Mouse (Mus musculus) megakaryocyte-erythroid progenitor cell, adult 5 weeks (primary cell): Measurements from ENCODE around the gene Syt8. TPM values are rescaled to one million over a fixed set of nuclear protein-coding genes. Genes with fewer than 3 reads are reported as not detected.

ENCODE experiments used
- polyA plus RNA-seq: library from polyadenylated mRNA; stranded (reverse); fragments of >175 nt; gene quantifications from 2 replicates; pipeline ENCODE4 v1.2.3, GENCODE M21; 2012

Gene Syt8
- not detected in 2 replicates for polyA plus RNA-seq

DNA sequence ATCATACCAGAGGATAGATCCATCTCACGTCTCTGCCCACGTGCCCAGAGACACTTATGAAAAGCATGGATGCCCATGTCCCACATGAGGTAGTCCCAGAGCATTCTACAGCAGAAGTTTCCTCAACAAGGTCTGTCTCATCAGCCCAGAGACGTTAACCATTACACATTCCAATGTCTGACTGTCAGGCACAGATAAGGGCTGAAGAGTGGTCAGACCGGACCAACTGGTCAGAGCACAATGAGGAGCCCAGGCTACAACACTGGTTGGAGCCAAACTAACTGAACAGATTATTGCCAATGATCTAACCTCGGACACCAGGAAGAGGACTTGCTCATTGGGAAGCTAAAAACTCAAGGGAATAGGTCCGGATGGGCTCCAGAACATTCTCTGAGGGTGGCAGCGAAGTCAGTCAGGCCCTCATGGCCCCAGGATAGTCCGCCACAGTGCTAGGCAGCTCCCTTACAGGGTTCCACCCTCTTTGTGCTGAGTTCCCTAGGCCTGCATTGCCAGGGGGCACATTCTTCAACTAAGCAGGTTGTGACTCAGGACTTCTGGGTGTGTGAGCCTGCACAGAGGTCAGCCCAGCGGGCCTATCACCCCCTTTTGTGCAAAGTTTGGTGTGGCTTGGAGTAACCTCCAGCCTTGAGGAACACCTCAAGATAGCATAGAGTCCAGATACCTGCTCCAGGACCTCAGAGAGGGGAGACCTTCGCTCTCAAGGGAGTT, at the start of gene Syt8:
TSS of gene Syt8 (plus strand) at position 714 of the 729 bp plus-strand sequence.

DNA sequence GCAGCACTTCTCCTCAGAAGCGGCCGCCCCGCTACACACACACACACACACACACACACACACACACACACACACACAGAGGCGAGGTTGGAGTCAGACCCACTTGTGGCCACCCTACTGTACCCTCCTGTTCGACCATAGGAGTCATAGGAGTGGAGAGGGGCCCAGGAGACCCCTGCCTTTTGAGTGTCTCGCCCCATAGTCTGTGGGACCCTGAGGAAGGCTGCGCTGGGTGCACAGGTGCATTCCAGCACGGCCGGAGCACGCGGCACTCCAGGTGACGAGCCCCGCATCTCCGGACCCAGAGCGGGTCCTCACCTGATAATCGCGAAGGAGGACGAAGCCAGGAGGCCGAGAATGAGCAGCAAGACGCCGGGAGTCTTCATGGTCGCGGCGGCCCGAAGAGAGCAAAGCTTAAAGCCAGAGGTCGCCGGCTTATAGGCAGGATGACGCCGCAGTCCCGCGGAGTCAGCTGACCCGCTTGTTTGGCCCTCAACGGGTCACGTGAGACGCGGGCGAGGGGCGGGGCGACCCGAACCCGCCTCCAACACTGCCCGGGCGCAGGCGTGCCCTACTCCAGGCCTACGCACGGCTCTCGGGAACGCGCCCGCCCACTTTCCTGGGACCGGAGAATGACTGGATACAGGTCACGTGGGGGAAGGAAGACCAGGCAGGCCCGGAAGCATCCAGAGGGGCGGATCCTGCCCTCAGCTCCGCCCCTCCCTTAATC, 47.1 kb upstream of the Syt8 start, which contains the start of gene Ctsd:
TSS of gene Ctsd (minus strand) at position 620 of the 730 bp plus-strand sequence.

DNA sequence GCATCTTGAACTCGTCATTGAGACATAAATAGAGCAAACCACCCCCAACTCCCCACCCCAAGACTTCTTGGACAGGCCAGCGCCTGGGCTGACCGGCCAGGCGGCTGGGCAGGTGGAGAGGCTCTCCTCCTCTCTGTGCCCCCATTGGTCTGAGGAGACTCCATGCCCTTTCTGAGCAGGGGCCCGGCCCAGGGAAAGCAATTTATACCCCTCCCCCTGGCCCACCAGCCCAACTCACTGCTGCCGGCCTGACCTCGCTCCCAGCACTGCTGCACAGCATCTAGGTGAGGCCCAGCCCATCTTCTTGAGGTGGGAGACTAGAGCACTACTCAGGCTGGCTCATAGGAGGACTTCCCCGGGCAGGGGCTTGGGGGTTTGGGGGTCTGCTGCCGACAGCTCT, 6.9 kb downstream of the Syt8 start, which contains the start of gene Tnni2:
TSS of gene Tnni2 (plus strand) at position 224 of the 400 bp plus-strand sequence.

DNA sequence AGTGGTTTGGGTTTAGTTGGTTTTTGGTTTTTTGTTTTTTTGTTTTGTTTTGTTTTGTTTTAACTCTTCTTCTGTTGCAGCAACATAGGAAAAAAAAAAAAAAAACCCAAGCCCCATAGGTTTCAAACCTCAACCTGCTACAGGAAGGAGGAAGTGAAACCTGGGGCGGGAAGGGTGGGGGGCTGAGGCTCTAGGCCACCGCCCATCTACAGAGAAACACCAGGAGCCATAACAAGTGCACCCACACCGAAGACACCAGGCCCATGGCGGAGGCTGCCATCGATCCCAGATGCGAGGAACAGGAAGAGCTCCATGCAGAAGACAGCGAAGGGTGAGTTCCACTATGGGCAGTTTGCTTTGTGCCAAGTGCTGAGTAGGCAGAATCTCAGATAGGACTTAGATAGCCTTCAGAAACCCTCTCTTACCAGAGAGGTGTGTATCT, 26.0 kb downstream of the Syt8 start, which contains the start of gene Lsp1:
TSS of gene Lsp1 (plus strand) at position 174 of the 442 bp plus-strand sequence.

Other genes with a start within 250 kb of the Syt8 start
- gene Gm10153, start 244.5 kb upstream of the Syt8 start, polyA plus RNA-seq: not detected in 2 replicates
- not detected in 2 replicates for gene Krtap5-3, start 233.5 kb upstream of the Syt8 start, polyA plus RNA-seq
- not detected in 2 replicates for gene Gm7579, start 223.0 kb upstream of the Syt8 start, polyA plus RNA-seq
- not detected in 2 replicates for gene Krtap5-5, start 204.9 kb upstream of the Syt8 start, polyA plus RNA-seq
- not detected in 2 replicates for gene Gm40460, start 193.8 kb upstream of the Syt8 start, polyA plus RNA-seq
- not detected in 2 replicates for gene Gm2431, start 176.5 kb upstream of the Syt8 start, polyA plus RNA-seq
- gene Gm4559, start 160.5 kb upstream of the Syt8 start, polyA plus RNA-seq: not detected in 2 replicates
- not detected in 2 replicates for gene Krtap5-1, start 137.7 kb upstream of the Syt8 start, polyA plus RNA-seq
- not detected in 2 replicates for gene Krtap5-4, start 131.3 kb upstream of the Syt8 start, polyA plus RNA-seq
- gene Ifitm10, start 61.1 kb upstream of the Syt8 start, polyA plus RNA-seq: 2.5 and 2.6 TPM in 2 replicates
- 62.1 and 84.1 TPM in 2 replicates for gene Gm49369, start 52.2 kb upstream of the Syt8 start, polyA plus RNA-seq
- gene Ctsd, start 46.8 kb upstream of the Syt8 start, polyA plus RNA-seq: 77.7 and 82.6 TPM in 2 replicates
- gene Tnni2, start 7.0 kb downstream of the Syt8 start, polyA plus RNA-seq: 3.8 and 4.9 TPM in 2 replicates
- 82.2 and 95.3 TPM in 2 replicates for gene Lsp1, start 26.0 kb downstream of the Syt8 start, polyA plus RNA-seq
- gene Tnnt3, start 64.0 kb downstream of the Syt8 start, polyA plus RNA-seq: 0.41 and 1.3 TPM in 2 replicates
- gene Mrpl23, start 97.8 kb downstream of the Syt8 start, polyA plus RNA-seq: 11.7 and 15.7 TPM in 2 replicates
- 0.04 and 0.17 TPM in 2 replicates for gene Igf2, start 232.0 kb downstream of the Syt8 start, polyA plus RNA-seq
- gene Gm49394, start 235.1 kb downstream of the Syt8 start, polyA plus RNA-seq: not detected in 2 replicates